Mouse (Mus musculus) CD8-positive naive resting alpha-beta T cell, adult 57 days (primary cell): ENCODE measurements around the gene Mex3d. TPM values are rescaled to one million over a fixed set of nuclear protein-coding genes. Genes with fewer than 3 reads are reported as not detected.

Experiments used
- total RNA-seq: library from RNA; stranded (reverse); gene quantifications from one replicate; pipeline ENCODE4 v1.2.4, GENCODE M21; 2023

The Mex3d gene
- 6.2 TPM for total RNA-seq

GRCm38 (mm10) chr10:80387522-80387959, at the start of gene Mex3d:
TSS of gene Mex3d (minus strand) at chr10:80387659.

GRCm38 (mm10) chr10:80433513-80434232, 46.2 kb upstream of the Mex3d start, which contains the start of gene Tcf3:
TSS of gene Tcf3 (minus strand) at chr10:80433647.

GRCm38 (mm10) chr10:80406684-80407501, 19.4 kb upstream of the Mex3d start, which contains the start of gene Uqcr11:
TSS of gene Uqcr11 (minus strand) at chr10:80406830.

GRCm38 (mm10) chr10:80399191-80399972, 11.9 kb upstream of the Mex3d start, which contains the start of gene Mbd3:
TSS of gene Mbd3 (minus strand) at chr10:80399550.

GRCm38 (mm10) chr10:80356001-80356682, 31.3 kb downstream of the Mex3d start, which contains the start of gene Plk5:
TSS of gene Plk5 (plus strand) at chr10:80356459.

GRCm38 (mm10) chr10:80348244-80348781, 39.1 kb downstream of the Mex3d start, which contains the start of gene Adamtsl5:
TSS of gene Adamtsl5 (minus strand) at chr10:80348412.

Other genes starting within 250 kb of the Mex3d start
- 159 TPM for gene Atp5d, start 249.0 kb downstream of the Mex3d start, total RNA-seq
- gene Cbarp, start 246.8 kb downstream of the Mex3d start, total RNA-seq, result 24.5 TPM
- 121 TPM for gene Midn, start 239.4 kb downstream of the Mex3d start, total RNA-seq
- 211 TPM for gene Cirbp, start 221.7 kb downstream of the Mex3d start, total RNA-seq
- 18.5 TPM for gene 1600002K03Rik, start 214.7 kb downstream of the Mex3d start, total RNA-seq
- gene Efna2, start 208.2 kb downstream of the Mex3d start, total RNA-seq, result not detected
- gene Mum1, start 161.2 kb downstream of the Mex3d start, total RNA-seq, result 59.2 TPM
- gene Ndufs7, start 138.5 kb downstream of the Mex3d start, total RNA-seq, result 94.3 TPM
- not detected for gene Gamt, start 126.6 kb downstream of the Mex3d start, total RNA-seq
- 161 TPM for gene Dazap1, start 126.2 kb downstream of the Mex3d start, total RNA-seq
- gene Rps15, start 95.2 kb downstream of the Mex3d start, total RNA-seq, result 3,989 TPM
- gene Apc2, start 91.7 kb downstream of the Mex3d start, total RNA-seq, result not detected
- gene 2310011J03Rik, start 67.1 kb downstream of the Mex3d start, total RNA-seq, result 23.6 TPM
- gene Pcsk4, start 58.2 kb downstream of the Mex3d start, total RNA-seq, result 3.0 TPM
- 0.24 TPM for gene Reep6, start 57.7 kb downstream of the Mex3d start, total RNA-seq
- gene Adamtsl5, start 39.2 kb downstream of the Mex3d start, total RNA-seq, result not detected
- gene Plk5, start 31.2 kb downstream of the Mex3d start, total RNA-seq, result not detected
- 122 TPM for gene Mbd3, start 11.9 kb upstream of the Mex3d start, total RNA-seq
- 59.9 TPM for gene Uqcr11, start 19.2 kb upstream of the Mex3d start, total RNA-seq
- gene Tcf3, start 46.0 kb upstream of the Mex3d start, total RNA-seq, result 102 TPM
- gene Onecut3, start 107.2 kb upstream of the Mex3d start, total RNA-seq, result not detected
- gene Atp8b3, start 151.5 kb upstream of the Mex3d start, total RNA-seq, result not detected
- 128 TPM for gene Rexo1, start 173.9 kb upstream of the Mex3d start, total RNA-seq
- 27.5 TPM for gene Klf16, start 189.7 kb upstream of the Mex3d start, total RNA-seq
- 52.0 TPM for gene Abhd17a, start 202.7 kb upstream of the Mex3d start, total RNA-seq
- 46.9 TPM for gene Scamp4, start 215.2 kb upstream of the Mex3d start, total RNA-seq
- 6.0 TPM for gene Adat3, start 215.2 kb upstream of the Mex3d start, total RNA-seq
- gene Gm49322, start 218.4 kb upstream of the Mex3d start, total RNA-seq, result 4.5 TPM
- gene Csnk1g2, start 235.2 kb upstream of the Mex3d start, total RNA-seq, result 209 TPM